Mouse (Mus musculus): ENCODE measurements around the gene Sh3d21.

- TF ChIP-seq CTCF (IDR thresholded peaks at IDR 0.05; ENCODE audit: control insufficient read depth, insufficient read depth, low read length) (no peak), POLR2A (IDR thresholded peaks at IDR 0.05; ENCODE audit: borderline replicate concordance, control insufficient read depth, low read depth, low read length) (no peak)
These were observed 12.9 kb downstream of the Sh3d21 start for GRCm38 (mm10) chr4:126150297-126150948.
